Mouse (Mus musculus): ENCODE data around the gene Trabd2b. TPM values are rescaled to one million over a fixed set of nuclear protein-coding genes. Genes with fewer than 3 reads are reported as not detected.
A peak's percentile ranks its signal among the peaks of the same experiment; 100 is the strongest.

Trabd2b gene
- polyA plus RNA-seq, 1 experiment from 2014 or later = 0.63 TPM

- no peak overlapping the region for H3K27ac ChIP-seq
- no peaks in the 10 kb centered on the region for H3K9me3 ChIP-seq (ENCODE audit: control insufficient read depth, low read length)
- H3K4me2 ChIP-seq (replicated peaks) = no peak overlapping the region
- DNase-seq (ENCODE audit: low spot score) = no peak
- no peaks in the 10 kb centered on the region for H3K27me3 ChIP-seq (ENCODE audit: control insufficient read depth, insufficient read depth, low read length)
- no peaks in the 10 kb centered on the region for H3K4me1 ChIP-seq (replicated peaks; ENCODE audit: control insufficient read depth, insufficient read depth, low read length)
- ATAC-seq (ENCODE audit: low FRiP score) = no peak
- 44% methylated on average over 1 of the region's 1 CpGs for WGBS
- H3K9ac ChIP-seq = no peak overlapping the region
- H3K4me3 ChIP-seq (replicated peaks; ENCODE audit: low read length) = no peak overlapping the region
- H3K36me3 ChIP-seq (replicated peaks; ENCODE audit: control insufficient read depth, insufficient read depth) = no peaks in the 10 kb centered on the region
Measured at GRCm38 (mm10) chr4:114469881-114470280, 63.4 kb downstream of the Trabd2b start.

- Histone ChIP-seq H3K4me1 (replicated peaks; ENCODE audit: control insufficient read depth, insufficient read depth, low read length) (no peaks in the 10 kb centered on the region), H3K36me3 (replicated peaks; ENCODE audit: control insufficient read depth, insufficient read depth) (no peaks in the 10 kb centered on the region), H3K27ac (no peak overlapping the region), H3K9me3 (ENCODE audit: control insufficient read depth, low read length) (no peaks in the 10 kb centered on the region), H3K27me3 (ENCODE audit: control insufficient read depth, insufficient read depth, low read length) (no peaks in the 10 kb centered on the region), H3K4me2 (replicated peaks) (no peak overlapping the region), H3K4me3 (replicated peaks; ENCODE audit: low read length) (no peak overlapping the region), H3K9ac (no peak overlapping the region)
- DNase-seq (ENCODE audit: low spot score) = no peak
- no peak for ATAC-seq (ENCODE audit: low FRiP score)
- WGBS = 85% methylated on average over 5 of the region's 5 CpGs
Measured at GRCm38 (mm10) chr4:114472143-114472542, 65.6 kb downstream of the Trabd2b start.

- H3K27me3 ChIP-seq (ENCODE audit: control insufficient read depth, insufficient read depth, low read length) = no peaks in the 10 kb centered on the region
- no peak overlapping the region for H3K4me3 ChIP-seq (replicated peaks; ENCODE audit: low read length)
- H3K36me3 ChIP-seq (replicated peaks; ENCODE audit: control insufficient read depth, insufficient read depth) = no peaks in the 10 kb centered on the region
- no peaks in the 10 kb centered on the region; the same call in 1 of the 2 replicates for H3K4me1 ChIP-seq (replicated peaks; ENCODE audit: control insufficient read depth, insufficient read depth, low read length)
- H3K9me3 ChIP-seq (ENCODE audit: control insufficient read depth, low read length) = no peaks in the 10 kb centered on the region
- ATAC-seq (ENCODE audit: low FRiP score) = no peak
- no peak overlapping the region for H3K4me2 ChIP-seq (replicated peaks)
- no peak for DNase-seq (ENCODE audit: low spot score)
- H3K9ac ChIP-seq = no peak overlapping the region
- no peak overlapping the region for H3K27ac ChIP-seq
- 88% methylated on average over 3 of the region's 3 CpGs for WGBS
Measured at GRCm38 (mm10) chr4:114476316-114476715, 69.8 kb downstream of the Trabd2b start.

GRCm38 (mm10) chr4:114477082-114477771 is 70.7 kb downstream of the Trabd2b start:
- Histone ChIP-seq H3K9me3 (ENCODE audit: control insufficient read depth, low read length) (no peaks in the 10 kb centered on the region), H3K36me3 (replicated peaks; ENCODE audit: control insufficient read depth, insufficient read depth) (no peaks in the 10 kb centered on the region), H3K4me1 (replicated peaks; ENCODE audit: control insufficient read depth, insufficient read depth, low read length) (no peaks in the 10 kb centered on the region; the same call in 1 of the 2 replicates), H3K4me3 (replicated peaks; ENCODE audit: low read length) (no peak overlapping the region), H3K4me2 (replicated peaks) (no peak overlapping the region), H3K27me3 (ENCODE audit: control insufficient read depth, insufficient read depth, low read length) (no peaks in the 10 kb centered on the region), H3K27ac (0 out of 2 replicates have a peak overlapping the region, but pooled peaks have one; percentile 11), H3K9ac (no peak overlapping the region)
- WGBS = 35% methylated on average over 11 of the region's 11 CpGs
- DNase-seq (ENCODE audit: low spot score) (peak; percentile 26), ATAC-seq (ENCODE audit: low FRiP score) (peak; percentile 71; the same call in 1 of the 2 replicates)

GRCm38 (mm10) chr4:114481518-114481917 is 75.0 kb downstream of the Trabd2b start:
- WGBS = 23% methylated on average over 5 of the region's 5 CpGs
- ATAC-seq (ENCODE audit: low FRiP score) = no peak
- H3K4me3 ChIP-seq (replicated peaks; ENCODE audit: low read length) = no peak overlapping the region

GRCm38 (mm10) chr4:114484173-114484572 is 77.6 kb downstream of the Trabd2b start:
- H3K9ac ChIP-seq = no peak overlapping the region
- no peak overlapping the region for H3K27ac ChIP-seq
- no peak for ATAC-seq (ENCODE audit: low FRiP score)
- 77% methylated on average over 2 of the region's 2 CpGs for WGBS
- H3K4me1 ChIP-seq (replicated peaks; ENCODE audit: control insufficient read depth, insufficient read depth, low read length) = no peaks in the 10 kb centered on the region; the same call in 1 of the 2 replicates
- H3K9me3 ChIP-seq (ENCODE audit: control insufficient read depth, low read length) = no peaks in the 10 kb centered on the region
- H3K27me3 ChIP-seq (ENCODE audit: control insufficient read depth, insufficient read depth, low read length) = no peaks in the 10 kb centered on the region
- H3K36me3 ChIP-seq (replicated peaks; ENCODE audit: control insufficient read depth, insufficient read depth) = no peaks in the 10 kb centered on the region
- no peak overlapping the region for H3K4me3 ChIP-seq (replicated peaks; ENCODE audit: low read length)
- no peak for DNase-seq (ENCODE audit: low spot score)
- H3K4me2 ChIP-seq (replicated peaks) = no peak overlapping the region

More at GRCm38 (mm10) chr4:114481518-114481917, 75.0 kb downstream of the Trabd2b start:
- H3K4me2 ChIP-seq (replicated peaks) = no peak overlapping the region
- no peak overlapping the region for H3K9ac ChIP-seq
- H3K27ac ChIP-seq = no peak overlapping the region
- H3K27me3 ChIP-seq (ENCODE audit: control insufficient read depth, insufficient read depth, low read length) = no peaks in the 10 kb centered on the region
- H3K36me3 ChIP-seq (replicated peaks; ENCODE audit: control insufficient read depth, insufficient read depth) = no peaks in the 10 kb centered on the region
- no peak for DNase-seq (ENCODE audit: low spot score)
- H3K9me3 ChIP-seq (ENCODE audit: control insufficient read depth, low read length) = no peaks in the 10 kb centered on the region
- H3K4me1 ChIP-seq (replicated peaks; ENCODE audit: control insufficient read depth, insufficient read depth, low read length) = no peaks in the 10 kb centered on the region; the same call in 1 of the 2 replicates

GRCm38 (mm10) chr4:114485996-114486395 is 79.5 kb downstream of the Trabd2b start:
- Histone ChIP-seq H3K4me2 (replicated peaks) (no peak overlapping the region), H3K36me3 (replicated peaks; ENCODE audit: control insufficient read depth, insufficient read depth) (no peaks in the 10 kb centered on the region), H3K27ac (no peak overlapping the region), H3K27me3 (ENCODE audit: control insufficient read depth, insufficient read depth, low read length) (no peaks in the 10 kb centered on the region), H3K4me3 (replicated peaks; ENCODE audit: low read length) (no peak overlapping the region), H3K9me3 (ENCODE audit: control insufficient read depth, low read length) (no peaks in the 10 kb centered on the region), H3K9ac (no peak overlapping the region), H3K4me1 (replicated peaks; ENCODE audit: control insufficient read depth, insufficient read depth, low read length) (no peaks in the 10 kb centered on the region; the same call in 1 of the 2 replicates)
- ATAC-seq (ENCODE audit: low FRiP score) (no peak), DNase-seq (ENCODE audit: low spot score) (no peak)
- 81% methylated on average over 5 of the region's 5 CpGs for WGBS

GRCm38 (mm10) chr4:114486885-114487531 is 80.5 kb downstream of the Trabd2b start:
- H3K36me3 ChIP-seq (replicated peaks; ENCODE audit: control insufficient read depth, insufficient read depth) = no peaks in the 10 kb centered on the region
- peak; percentile 48; the same call in 1 of the 2 replicates for ATAC-seq (ENCODE audit: low FRiP score)
- 73% methylated on average over 2 of the region's 2 CpGs for WGBS
- no peak overlapping the region for H3K4me3 ChIP-seq (replicated peaks; ENCODE audit: low read length)
- H3K9me3 ChIP-seq (ENCODE audit: control insufficient read depth, low read length) = no peaks in the 10 kb centered on the region
- DNase-seq (ENCODE audit: low spot score) = no peak
- H3K4me1 ChIP-seq (replicated peaks; ENCODE audit: control insufficient read depth, insufficient read depth, low read length) = no peaks in the 10 kb centered on the region
- no peak overlapping the region for H3K4me2 ChIP-seq (replicated peaks)
- no peak overlapping the region for H3K9ac ChIP-seq
- H3K27me3 ChIP-seq (ENCODE audit: control insufficient read depth, insufficient read depth, low read length) = no peaks in the 10 kb centered on the region
- no peak overlapping the region for H3K27ac ChIP-seq

- Histone ChIP-seq H3K4me3 (replicated peaks; ENCODE audit: low read length) (no peak overlapping the region), H3K4me1 (replicated peaks; ENCODE audit: control insufficient read depth, insufficient read depth, low read length) (no peaks in the 10 kb centered on the region), H3K27me3 (ENCODE audit: control insufficient read depth, insufficient read depth, low read length) (no peaks in the 10 kb centered on the region), H3K4me2 (replicated peaks) (no peak overlapping the region), H3K27ac (no peak overlapping the region), H3K36me3 (replicated peaks; ENCODE audit: control insufficient read depth, insufficient read depth) (no peaks in the 10 kb centered on the region), H3K9ac (no peak overlapping the region), H3K9me3 (ENCODE audit: control insufficient read depth, low read length) (no peaks in the 10 kb centered on the region)
- 86% methylated on average over 3 of the region's 3 CpGs for WGBS
- ATAC-seq (ENCODE audit: low FRiP score) (no peak), DNase-seq (ENCODE audit: low spot score) (no peak)
Measured at GRCm38 (mm10) chr4:114487701-114488100, 81.2 kb downstream of the Trabd2b start.

Data from hindbrain, embryonic 14.5 days (tissue).